Mouse (Mus musculus) CH12.LX (cell line): Measurements from ENCODE around the gene Itih5. TPM values are rescaled to one million over a fixed set of nuclear protein-coding genes. Genes with fewer than 3 reads are reported as not detected.

Experiments used
- DNase-seq: peaks from one replicate; pipeline ENCODE4 v3.0.0-alpha.2; 2013; ENCODE audit errors: extremely low read depth
- H3K27ac ChIP-seq: 2 replicates; pipeline ENCODE4 v1.5.1; 2012; ENCODE audit warnings: low read depth, mild to moderate bottlenecking, control low read depth, moderate library complexity; ENCODE audit not compliant: insufficient read depth
- H3K27me3 ChIP-seq: replicated peaks from 2 replicates; pipeline ENCODE3; 2012; ENCODE audit warnings: inconsistent platforms
- H3K36me3 ChIP-seq, 2 experiments: replicated peaks in 1 of 2; 2 replicates each; pipeline versions ENCODE3 to v1.6.1; 2012; ENCODE audit warnings: inconsistent platforms in 1 of 2, low read length in 1 of 2, mild to moderate bottlenecking in 1 of 2, mixed read lengths in 1 of 2, moderate library complexity in 1 of 2; ENCODE audit not compliant: control insufficient read depth in 1 of 2, insufficient read depth in 1 of 2
- H3K4me1 ChIP-seq, 2 experiments: 2 replicates each; pipeline ENCODE4 v1.6.1; 2012; ENCODE audit warnings: inconsistent platforms in 1 of 2, moderate library complexity in 1 of 2; ENCODE audit not compliant: insufficient read depth in 2 of 2, control insufficient read depth in 1 of 2
- H3K4me2 ChIP-seq: 2 replicates; pipeline ENCODE4 v1.6.1; 2012; ENCODE audit warnings: low read depth, mild to moderate bottlenecking, control low read depth; ENCODE audit not compliant: poor library complexity, insufficient read depth, severe bottlenecking
- H3K4me3 ChIP-seq, 3 experiments: fragments of 150-350 bp in 1 of 3; sonication (generic) in 1 of 3; replicated peaks in 1 of 3; 2 replicates each; pipeline versions ENCODE3 to v1.5.1; 2011 to 2012; ENCODE audit warnings: low read depth in 2 of 3, low read length in 2 of 3, mild to moderate bottlenecking in 2 of 3, moderate library complexity in 2 of 3, control low read depth in 1 of 3, improper control_type of control experiment in 1 of 3, inconsistent platforms in 1 of 3, mixed read lengths in 1 of 3; ENCODE audit not compliant: poor library complexity in 1 of 3
- H3K79me2 ChIP-seq: replicated peaks from 2 replicates; pipeline ENCODE4 v1.6.1; 2012; ENCODE audit warnings: mild to moderate bottlenecking, moderate library complexity; ENCODE audit not compliant: control insufficient read depth, poor library complexity, insufficient read depth, severe bottlenecking; ENCODE audit errors: extremely low read depth
- H3K9ac ChIP-seq: 2 replicates; pipeline ENCODE4 v1.6.1; 2012; ENCODE audit warnings: low read depth, mild to moderate bottlenecking, control low read depth, moderate library complexity; ENCODE audit not compliant: insufficient read depth
- H3K9me3 ChIP-seq: replicated peaks from 2 replicates; pipeline ENCODE3; 2012; ENCODE audit warnings: low read length, inconsistent platforms, mixed read lengths
- BHLHE40 ChIP-seq: IDR thresholded peaks from 2 replicates; pipeline ENCODE4 v1.6.1; 2011; ENCODE audit warnings: mild to moderate bottlenecking, low read depth, low read length, improper control_type of control experiment
- CTCF ChIP-seq, 2 experiments: IDR thresholded peaks in 1 of 2; conservative IDR thresholded peaks in 1 of 2; 2 replicates each; pipeline ENCODE4 v1.5.1; 2011 to 2012; ENCODE audit warnings: low read depth in 2 of 2, low read length in 2 of 2, improper control_type of control experiment in 1 of 2, inconsistent platforms in 1 of 2, mild to moderate bottlenecking in 1 of 2, moderate library complexity in 1 of 2
- E2F4 ChIP-seq: IDR thresholded peaks from 2 replicates; pipeline ENCODE4 v1.6.1; 2011; ENCODE audit warnings: low read depth, low read length, improper control_type of control experiment; ENCODE audit not compliant: insufficient replicate concordance
- EP300 ChIP-seq: IDR thresholded peaks from 2 replicates; pipeline ENCODE4 v1.6.1; 2011; ENCODE audit warnings: low read length, improper control_type of control experiment
- ETS1 ChIP-seq: conservative IDR thresholded peaks from 2 replicates; pipeline ENCODE4 v1.6.1; 2012; ENCODE audit warnings: low read depth, mild to moderate bottlenecking, inconsistent platforms, low read length, improper control_type of control experiment, moderate library complexity
- GABPA ChIP-seq: IDR thresholded peaks from 2 replicates; pipeline ENCODE4 v1.6.1; 2012; ENCODE audit warnings: low read depth, low read length, improper control_type of control experiment, inconsistent platforms; ENCODE audit not compliant: insufficient replicate concordance
- HCFC1 ChIP-seq: IDR thresholded peaks from 2 replicates; pipeline ENCODE4 v1.6.1; 2012; ENCODE audit warnings: low read depth, mild to moderate bottlenecking, inconsistent platforms, low read length, improper control_type of control experiment
- IRF4 ChIP-seq: IDR thresholded peaks from 2 replicates; pipeline ENCODE4 v1.6.1; 2014; ENCODE audit warnings: low read depth, mild to moderate bottlenecking, inconsistent platforms, low read length, improper control_type of control experiment
- JUN ChIP-seq: IDR thresholded peaks from 2 replicates; pipeline ENCODE4 v1.6.1; 2011; ENCODE audit warnings: low read depth, mild to moderate bottlenecking, low read length, improper control_type of control experiment, moderate library complexity; ENCODE audit not compliant: insufficient read depth
- MAFK ChIP-seq: IDR thresholded peaks from 2 replicates; pipeline ENCODE4 v1.6.1; 2011; ENCODE audit warnings: low read length, improper control_type of control experiment; ENCODE audit not compliant: insufficient replicate concordance
- MAX ChIP-seq: IDR thresholded peaks from 2 replicates; pipeline ENCODE4 v1.6.1; 2011; ENCODE audit warnings: low read length, improper control_type of control experiment
- MEF2A ChIP-seq: IDR thresholded peaks from 2 replicates; pipeline ENCODE4 v1.6.1; 2014; ENCODE audit warnings: low read depth, mild to moderate bottlenecking, inconsistent platforms, low read length, improper control_type of control experiment, borderline replicate concordance
- MYC ChIP-seq: IDR thresholded peaks from 2 replicates; pipeline ENCODE4 v1.6.1; 2011; ENCODE audit warnings: low read depth, mild to moderate bottlenecking, improper control_type of control experiment, low read length
- PAX5 ChIP-seq: IDR thresholded peaks from 2 replicates; pipeline ENCODE4 v1.6.1; 2012; ENCODE audit warnings: low read length, inconsistent platforms, mixed read lengths
- POLR2A ChIP-seq: IDR thresholded peaks from 2 replicates; pipeline ENCODE4 v1.6.1; 2011; ENCODE audit warnings: low read depth, mild to moderate bottlenecking, improper control_type of control experiment, low read length
- RCOR1 ChIP-seq: conservative IDR thresholded peaks from 2 replicates; pipeline ENCODE4 v1.6.1; 2012; ENCODE audit warnings: low read depth, mild to moderate bottlenecking, inconsistent platforms, low read length, improper control_type of control experiment
- SMC3 ChIP-seq: IDR thresholded peaks from 2 replicates; pipeline ENCODE4 v1.6.1; 2011; ENCODE audit warnings: low read depth, low read length, improper control_type of control experiment
- TBP ChIP-seq: conservative IDR thresholded peaks from 2 replicates; pipeline ENCODE4 v1.6.1; 2011; ENCODE audit warnings: low read depth, low read length, improper control_type of control experiment
- UBTF ChIP-seq: IDR thresholded peaks from 2 replicates; pipeline ENCODE4 v1.6.1; 2012; ENCODE audit warnings: low read depth, mild to moderate bottlenecking, inconsistent platforms, low read length, improper control_type of control experiment, moderate library complexity
- USF1 ChIP-seq: IDR thresholded peaks from 2 replicates; pipeline ENCODE4 v1.6.1; 2014; ENCODE audit warnings: low read depth, mild to moderate bottlenecking, inconsistent platforms, low read length, improper control_type of control experiment
- ZKSCAN1 ChIP-seq: IDR thresholded peaks from 2 replicates; pipeline ENCODE4 v1.6.1; 2012; ENCODE audit warnings: low read depth, inconsistent platforms, low read length, improper control_type of control experiment, borderline replicate concordance
- ZMIZ1 ChIP-seq: IDR thresholded peaks from 2 replicates; pipeline ENCODE4 v1.6.1; 2012; ENCODE audit warnings: low read depth, mild to moderate bottlenecking, inconsistent platforms, low read length, improper control_type of control experiment
- ZNF384 ChIP-seq: IDR thresholded peaks from 2 replicates; pipeline ENCODE4 v1.6.1; 2012; ENCODE audit warnings: low read depth, low read length, improper control_type of control experiment, inconsistent platforms
- dilution Hi-C: fragments of 300-500 bp; cut with MboI; formaldehyde crosslinking; loops from 2 replicates; pipeline ENCODE4 v1.14.3; 2020; ENCODE audit warnings: low sequenced_read_pairs; ENCODE audit not compliant: extremely low pct_unique_long_range_greater_than_20kb, extremely low pct_ligation_motif_present
- in situ Hi-C: fragments of 300-500 bp; cut with MboI; formaldehyde crosslinking; loops from 3 replicates; pipeline ENCODE4 v1.14.3; 2019; ENCODE audit warnings: low sequenced_read_pairs, low pct_ligation_motif_present, low pct_unique_long_range_greater_than_20kb, mixed read lengths
- polyA plus RNA-seq: library from polyadenylated mRNA; unstranded; fragments of >175 nt; gene quantifications from 2 replicates; pipeline ENCODE4 v1.2.1, GENCODE M21; 2012; ENCODE audit warnings: low read depth; ENCODE audit not compliant: insufficient read length
- total RNA-seq, 2 experiments: library from RNA; depleted of rRNA; stranded (reverse); fragments of 300-350 nt in 1 of 2; fragments of >200 nt in 1 of 2; gene quantifications; 2 replicates each; pipeline ENCODE4 v1.2.3; 2012 to 2014

Itih5 gene
- total and polyA plus RNA-seq, 3 experiments, result 0.08 to 0.30 (median 0.11) TPM

- H3K4me2 ChIP-seq, result no peak overlapping the region
- no peak for DNase-seq
- in situ Hi-C loops, result no loop called here
- H3K9me3 ChIP-seq, result no peaks in the 10 kb centered on the region
- H3K4me1 ChIP-seq, result no peaks in the 10 kb centered on the region
- no peak overlapping the region for H3K4me3 ChIP-seq
- no peak overlapping the region for H3K27ac ChIP-seq
- no peaks in the 10 kb centered on the region for H3K79me2 ChIP-seq
- no peak for TF ChIP-seq JUN
- no peak for TF ChIP-seq BHLHE40
- TF ChIP-seq MAX, result no peak
- TF ChIP-seq MAFK, result no peak
- TF ChIP-seq TBP, result no peak
- TF ChIP-seq E2F4, result no peak
- TF ChIP-seq ZMIZ1, result no peak
- no peak for TF ChIP-seq CTCF (conservative IDR thresholded peaks at IDR 0.05 in 1 of 2, IDR thresholded peaks at IDR 0.05 in 1 of 2; ENCODE audit: low read depth in 2 of 2, low read length in 2 of 2)
- no peak for TF ChIP-seq UBTF
- TF ChIP-seq HCFC1, result no peak
- no peak for TF ChIP-seq MYC
- TF ChIP-seq RCOR1, result no peak
- no peaks in the 10 kb centered on the region for H3K27me3 ChIP-seq
- H3K9ac ChIP-seq, result no peak overlapping the region
- dilution Hi-C loops, result no loop called here
- no peaks in the 10 kb centered on the region for H3K36me3 ChIP-seq
These were observed 97.6 kb downstream of the Itih5 start for GRCm38 (mm10) chr2:10250926-10251325.

GRCm38 (mm10) chr2:10251466-10251865, 98.1 kb downstream of the Itih5 start:
- dilution Hi-C loops, result no loop called here
- no peak overlapping the region for H3K9ac ChIP-seq
- H3K36me3 ChIP-seq, result no peaks in the 10 kb centered on the region

GRCm38 (mm10) chr2:10252016-10252415, 98.6 kb downstream of the Itih5 start:
- H3K9ac ChIP-seq, result no peak overlapping the region
- H3K4me1 ChIP-seq, result no peaks in the 10 kb centered on the region
- no peak overlapping the region for H3K4me2 ChIP-seq
- no peaks in the 10 kb centered on the region for H3K79me2 ChIP-seq
- no peaks in the 10 kb centered on the region for H3K36me3 ChIP-seq
- DNase-seq, result no peak
- dilution Hi-C loops, result no loop called here
- H3K9me3 ChIP-seq, result no peaks in the 10 kb centered on the region
- no peaks in the 10 kb centered on the region for H3K27me3 ChIP-seq
- in situ Hi-C loops, result no loop called here
- H3K4me3 ChIP-seq, result no peak overlapping the region
- TF ChIP-seq GABPA (no peak), ETS1 (no peak), ZKSCAN1 (no peak), E2F4 (no peak), MAFK (no peak), ZNF384 (no peak), MYC (no peak), MEF2A (no peak), USF1 (no peak), UBTF (no peak), PAX5 (no peak), POLR2A (no peak), ZMIZ1 (no peak), SMC3 (no peak), EP300 (no peak)
- no peak overlapping the region for H3K27ac ChIP-seq

More at GRCm38 (mm10) chr2:10251466-10251865, 98.1 kb downstream of the Itih5 start:
- Histone ChIP-seq H3K79me2 (no peaks in the 10 kb centered on the region), H3K9me3 (no peaks in the 10 kb centered on the region), H3K27ac (no peak overlapping the region), H3K27me3 (no peaks in the 10 kb centered on the region), H3K4me1 (no peaks in the 10 kb centered on the region), H3K4me2 (no peak overlapping the region), H3K4me3 (no peak overlapping the region)
- no peak for TF ChIP-seq IRF4
- TF ChIP-seq CTCF (conservative IDR thresholded peaks at IDR 0.05 in 1 of 2, IDR thresholded peaks at IDR 0.05 in 1 of 2; ENCODE audit: low read depth in 2 of 2, low read length in 2 of 2), result peak in 1 of 2 experiments; percentile 31; a peak in 1 of 4 replicates
- in situ Hi-C loops, result no loop called here
- no peak for DNase-seq
